Mouse (Mus musculus) midbrain, postnatal 0 days (tissue): ENCODE measurements at regions not wholly inside any gene's neighbourhood (a gene's known extent, or its start where the extent isn't known, plus 50 kb on each side); places are given as distances from the start of the nearest gene placed in this dataset.

ENCODE experiments used
- ATAC-seq: fragments of 200-750 bp; cut with Nextera tagmentation; 2 replicates; pipeline ENCODE4 v1.8.0; 2017; ENCODE audit warnings: moderate number of reproducible peaks, mild to moderate bottlenecking, moderate TSS enrichment, moderate library complexity; ENCODE audit not compliant: low FRiP score
- DNase-seq: peaks from one replicate; pipeline ENCODE4 v3.0.0-alpha.2; 2015; ENCODE audit warnings: low spot score
- H3K27ac ChIP-seq: fragments of 300-500 bp; sonication (generic); 2 replicates; pipeline ENCODE4 v1.5.1; 2014; ENCODE audit warnings: low read depth, mild to moderate bottlenecking, low read length, mixed read lengths
- H3K27me3 ChIP-seq: fragments of 300-500 bp; sonication (generic); 2 replicates; pipeline ENCODE4 v1.6.1; 2014; ENCODE audit warnings: low read length, control low read depth, mixed read lengths; ENCODE audit not compliant: insufficient read depth
- H3K36me3 ChIP-seq: fragments of 300-500 bp; sonication (generic); 2 replicates; pipeline ENCODE4 v1.6.1; 2014; ENCODE audit warnings: low read length, control low read depth, mixed read lengths; ENCODE audit not compliant: insufficient read depth
- H3K4me1 ChIP-seq: fragments of 300-500 bp; sonication (generic); 2 replicates; pipeline ENCODE4 v1.6.1; 2014; ENCODE audit warnings: mild to moderate bottlenecking, control low read depth, antibody characterized with exemption, low read length, mixed read lengths; ENCODE audit not compliant: insufficient read depth
- H3K4me2 ChIP-seq: fragments of 300-500 bp; sonication (generic); 2 replicates; pipeline ENCODE4 v1.6.1; 2014; ENCODE audit warnings: low read depth, mild to moderate bottlenecking, low read length, mixed read lengths; ENCODE audit not compliant: poor library complexity, severe bottlenecking
- H3K4me3 ChIP-seq: fragments of 300-500 bp; sonication (generic); 2 replicates; pipeline ENCODE4 v1.5.1; 2014; ENCODE audit warnings: low read depth, mild to moderate bottlenecking, low read length, moderate library complexity
- H3K9ac ChIP-seq: fragments of 300-500 bp; sonication (generic); replicated peaks from 2 replicates; pipeline ENCODE4 v1.6.1; 2014; ENCODE audit warnings: mild to moderate bottlenecking, low read length, moderate library complexity, mixed read lengths; ENCODE audit not compliant: poor library complexity, severe bottlenecking
- H3K9me3 ChIP-seq: fragments of 300-500 bp; sonication (generic); 2 replicates; pipeline ENCODE4 v1.6.1; 2016; ENCODE audit warnings: low read length, control low read depth
- CTCF ChIP-seq: IDR thresholded peaks from 2 replicates; pipeline ENCODE4 v1.5.1; 2016; ENCODE audit warnings: antibody characterized with exemption, mild to moderate bottlenecking
- WGBS: fragments of 180-500 bp; shearing (Covaris S2); extraction: QIAGEN DNeasy Blood & Tissue Kit; methylation state at CpG from one replicate; pipeline ENCODE4 v1.1.7; 2014; 5-methylcytosine and 5-hydroxymethylcytosine counted together

- Histone ChIP-seq H3K4me1 (peaks cover 3% of the 10 kb centered on the region; the same call in 1 of the 2 replicates), H3K9ac (no peak overlapping the region), H3K27me3 (peaks cover 4% of the 10 kb centered on the region; the same call in 1 of the 2 replicates), H3K4me2 (no peak overlapping the region), H3K4me3 (no peak overlapping the region), H3K36me3 (no peaks in the 10 kb centered on the region), H3K27ac (no peak overlapping the region), H3K9me3 (no peaks in the 10 kb centered on the region)
- ATAC-seq (no peak), DNase-seq (no peak)
- no peak for TF ChIP-seq CTCF
- 88% methylated on average over 4 of the region's 4 CpGs for WGBS
These were observed 111.5 kb upstream of the Sulf2 start for GRCm38 (mm10) chr2:166266915-166267314.

- WGBS, result 45% methylated on average over 9 of the region's 9 CpGs
- DNase-seq, result no peak
- no peak for ATAC-seq
These were observed 111.0 kb upstream of the Sulf2 start for GRCm38 (mm10) chr2:166266507-166266906.

GRCm38 (mm10) chr2:166264756-166265155 lies 109.3 kb upstream of the Sulf2 start:
- Histone ChIP-seq H3K9ac (no peak overlapping the region), H3K27ac (no peak overlapping the region), H3K4me2 (no peak overlapping the region), H3K9me3 (no peaks in the 10 kb centered on the region), H3K27me3 (peaks cover 4% of the 10 kb centered on the region; the same call in 1 of the 2 replicates), H3K36me3 (no peaks in the 10 kb centered on the region), H3K4me3 (no peak overlapping the region), H3K4me1 (0 out of 2 replicates have a peak, but pooled peaks cover 4% of the 10 kb centered on the region)
- no peak for DNase-seq
- ATAC-seq, result no peak
- WGBS, result 89% methylated on average over 9 of the region's 9 CpGs
- TF ChIP-seq CTCF, result no peak

More at GRCm38 (mm10) chr2:166266507-166266906, 111.0 kb upstream of the Sulf2 start:
- H3K9ac ChIP-seq, result no peak overlapping the region
- TF ChIP-seq CTCF, result no peak
- H3K4me1 ChIP-seq, result peaks cover 5% of the 10 kb centered on the region; the same call in 1 of the 2 replicates
- peaks cover 4% of the 10 kb centered on the region; the same call in 1 of the 2 replicates for H3K27me3 ChIP-seq
- H3K4me2 ChIP-seq, result no peak overlapping the region
- no peak overlapping the region for H3K4me3 ChIP-seq
- H3K9me3 ChIP-seq, result no peaks in the 10 kb centered on the region
- no peaks in the 10 kb centered on the region for H3K36me3 ChIP-seq
- H3K27ac ChIP-seq, result no peak overlapping the region

- no peak overlapping the region for H3K4me2 ChIP-seq
- no peak for TF ChIP-seq CTCF
- 0 out of 2 replicates have a peak, but pooled peaks cover 4% of the 10 kb centered on the region for H3K4me1 ChIP-seq
- ATAC-seq (no peak), DNase-seq (no peak)
- H3K9me3 ChIP-seq, result no peaks in the 10 kb centered on the region
- no peak overlapping the region for H3K4me3 ChIP-seq
- H3K27me3 ChIP-seq, result peaks cover 4% of the 10 kb centered on the region; the same call in 1 of the 2 replicates
- WGBS, result 42% methylated on average over 7 of the region's 7 CpGs
- H3K27ac ChIP-seq, result no peak overlapping the region
- no peaks in the 10 kb centered on the region for H3K36me3 ChIP-seq
- H3K9ac ChIP-seq, result no peak overlapping the region
These were observed 106.3 kb upstream of the Sulf2 start for GRCm38 (mm10) chr2:166261799-166262198.

- no peak for DNase-seq
- WGBS, result 42% methylated on average over 7 of the region's 7 CpGs
- Histone ChIP-seq H3K4me3 (no peak overlapping the region), H3K27me3 (peaks cover 4% of the 10 kb centered on the region; the same call in 1 of the 2 replicates), H3K9me3 (no peaks in the 10 kb centered on the region), H3K27ac (no peak overlapping the region), H3K4me1 (0 out of 2 replicates have a peak, but pooled peaks cover 4% of the 10 kb centered on the region), H3K9ac (no peak overlapping the region), H3K36me3 (no peaks in the 10 kb centered on the region), H3K4me2 (no peak overlapping the region)
- no peak for TF ChIP-seq CTCF
- no peak for ATAC-seq
These were observed 105.6 kb upstream of the Sulf2 start for GRCm38 (mm10) chr2:166261065-166261464.

GRCm38 (mm10) chr2:166258771-166259180 lies 103.3 kb upstream of the Sulf2 start:
- Histone ChIP-seq H3K36me3 (no peaks in the 10 kb centered on the region), H3K4me2 (no peak overlapping the region), H3K9me3 (no peaks in the 10 kb centered on the region), H3K27ac (no peak overlapping the region), H3K27me3 (peaks cover 4% of the 10 kb centered on the region; the same call in 1 of the 2 replicates), H3K4me1 (0 out of 2 replicates have a peak, but pooled peaks cover 4% of the 10 kb centered on the region), H3K9ac (no peak overlapping the region), H3K4me3 (no peak overlapping the region)
- 13% methylated on average over 7 of the region's 7 CpGs for WGBS
- no peak for DNase-seq
- no peak; the same call in 1 of the 2 replicates for TF ChIP-seq CTCF
- ATAC-seq, result no peak
